Mouse (Mus musculus) embryonic facial prominence, embryonic 12.5 days (tissue): Measurements from ENCODE around the gene Lgi1. TPM values are rescaled to one million over a fixed set of nuclear protein-coding genes. Genes with fewer than 3 reads are reported as not detected.

Experiments
- ATAC-seq: fragments of 200-750 bp; cut with Nextera tagmentation; 2 replicates; pipeline ENCODE4 v1.8.0; 2017; ENCODE audit not compliant: insufficient number of reproducible peaks, insufficient read depth, low FRiP score, low TSS enrichment
- H3K27ac ChIP-seq: fragments of 300-500 bp; sonication (generic); 2 replicates; pipeline ENCODE4 v1.5.1; 2016; ENCODE audit warnings: mild to moderate bottlenecking
- H3K27me3 ChIP-seq: fragments of 300-500 bp; sonication (generic); 2 replicates; pipeline ENCODE4 v1.6.1; 2016; ENCODE audit warnings: mild to moderate bottlenecking, moderate library complexity
- H3K36me3 ChIP-seq: fragments of 300-500 bp; sonication (generic); 2 replicates; pipeline ENCODE4 v1.6.1; 2016; ENCODE audit warnings: mild to moderate bottlenecking
- H3K4me1 ChIP-seq: fragments of 300-500 bp; sonication (generic); 2 replicates; pipeline ENCODE4 v1.6.1; 2016
- H3K4me2 ChIP-seq: fragments of 300-500 bp; sonication (generic); replicated peaks from 2 replicates; pipeline ENCODE4 v1.6.1; 2016; ENCODE audit warnings: mild to moderate bottlenecking, moderate library complexity
- H3K4me3 ChIP-seq: fragments of 300-500 bp; sonication (generic); 2 replicates; pipeline ENCODE4 v1.5.1; 2016; ENCODE audit warnings: mild to moderate bottlenecking
- H3K9ac ChIP-seq: fragments of 300-500 bp; sonication (generic); 2 replicates; pipeline ENCODE4 v1.6.1; 2016; ENCODE audit warnings: mild to moderate bottlenecking, moderate library complexity
- H3K9me3 ChIP-seq: fragments of 300-500 bp; sonication (generic); 2 replicates; pipeline ENCODE4 v1.6.1; 2016; ENCODE audit warnings: mild to moderate bottlenecking, moderate library complexity
- WGBS: fragments of 180-500 bp; shearing (Covaris S2); methylation state at CpG from one replicate; pipeline ENCODE4 v1.1.7; 2016; 5-methylcytosine and 5-hydroxymethylcytosine counted together
- polyA plus RNA-seq: library from polyadenylated mRNA; unstranded; fragments of >200 nt; fragmentation: Nextera tagmentation; extraction: Ambion mirVana; gene quantifications from 2 replicates; pipeline ENCODE4 v1.2.1, GENCODE M21; 2016

Gene Lgi1
- polyA plus RNA-seq, 1 experiment from 2014 or later, result 2.3 TPM

DNA sequence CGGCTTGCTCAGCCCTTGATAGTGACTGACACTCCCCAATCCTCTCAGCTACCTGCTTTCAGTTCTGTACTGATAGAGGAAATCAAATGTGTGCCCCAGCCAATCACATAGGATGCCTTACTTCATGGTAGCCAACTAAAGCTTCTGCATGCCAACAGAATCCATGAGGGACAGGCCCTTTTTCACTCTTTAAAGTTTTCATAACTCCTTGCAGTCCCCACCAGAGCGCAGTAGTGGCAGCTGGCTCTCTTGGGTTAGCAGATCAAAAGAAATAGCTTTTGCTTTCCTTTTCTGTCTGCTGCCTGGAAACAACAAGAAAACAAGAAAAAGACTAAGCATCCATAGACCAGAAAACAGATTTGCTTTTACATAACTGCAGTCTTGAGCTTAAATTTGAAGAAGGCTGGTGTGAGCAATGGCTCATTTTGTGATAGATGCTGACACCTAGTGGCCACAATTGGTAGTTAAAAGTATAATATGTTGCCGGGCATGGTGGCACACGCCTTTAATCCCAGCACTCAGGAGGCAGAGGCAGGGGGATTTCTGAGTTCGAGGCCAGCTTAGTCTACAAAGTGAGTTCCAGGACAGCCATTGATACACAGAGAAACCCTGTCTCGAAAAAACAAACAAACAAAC, 88.3 kb downstream of the Lgi1 start:
- WGBS, result 41% methylated on average over 6 of the region's 6 CpGs
- ATAC-seq, result no peak
- Histone ChIP-seq H3K9ac (no peak overlapping the region), H3K27me3 (no peaks in the 10 kb centered on the region), H3K9me3 (no peaks in the 10 kb centered on the region), H3K36me3 (no peaks in the 10 kb centered on the region), H3K4me1 (no peaks in the 10 kb centered on the region), H3K4me2 (no peak overlapping the region), H3K27ac (no peak overlapping the region), H3K4me3 (no peak overlapping the region)

GRCm38 (mm10) chr19:38354279-38354678, 89.9 kb downstream of the Lgi1 start:
- H3K4me2 ChIP-seq, result no peak overlapping the region
- no peaks in the 10 kb centered on the region for H3K36me3 ChIP-seq
- H3K4me3 ChIP-seq, result no peak overlapping the region
- no peak for ATAC-seq
- H3K9ac ChIP-seq, result no peak overlapping the region
- 97% methylated on average over 1 of the region's 1 CpGs for WGBS
- H3K27me3 ChIP-seq, result no peaks in the 10 kb centered on the region
- no peaks in the 10 kb centered on the region for H3K9me3 ChIP-seq
- H3K27ac ChIP-seq, result no peak overlapping the region
- H3K4me1 ChIP-seq, result no peaks in the 10 kb centered on the region

DNA sequence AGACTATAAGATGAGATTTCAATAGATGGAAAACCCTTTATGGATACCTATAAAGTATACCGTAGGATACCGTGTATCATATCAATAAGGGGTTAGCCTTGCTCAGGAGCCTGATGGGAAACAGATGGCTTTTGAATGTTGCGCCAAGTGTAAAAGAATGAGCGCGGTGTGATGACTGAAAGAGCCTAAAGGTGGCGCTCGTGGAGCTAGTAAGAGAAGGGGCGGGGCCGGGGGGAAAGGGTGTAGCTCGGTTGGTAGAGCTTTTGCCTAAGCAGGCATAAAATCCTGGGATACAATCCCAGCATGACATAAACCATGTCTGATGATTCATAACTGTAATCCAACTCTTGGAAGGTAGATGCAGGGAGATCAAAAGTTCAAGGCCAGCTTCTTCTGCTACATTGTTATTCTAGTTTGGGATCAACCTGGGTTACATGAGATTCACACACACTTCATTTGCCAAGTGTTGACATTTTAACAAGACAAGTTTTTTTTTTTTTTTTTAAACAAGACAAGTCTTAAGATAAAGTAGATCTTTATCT, 90.6 kb downstream of the Lgi1 start:
- Histone ChIP-seq H3K4me1 (no peaks in the 10 kb centered on the region), H3K9ac (no peak overlapping the region), H3K36me3 (no peaks in the 10 kb centered on the region), H3K9me3 (no peaks in the 10 kb centered on the region), H3K27me3 (no peaks in the 10 kb centered on the region), H3K4me3 (no peak overlapping the region), H3K27ac (no peak overlapping the region), H3K4me2 (no peak overlapping the region)
- 72% methylated on average over 10 of the region's 10 CpGs for WGBS
- no peak for ATAC-seq

GRCm38 (mm10) chr19:38356211-38356828, 92.0 kb downstream of the Lgi1 start:
- Histone ChIP-seq H3K9ac (no peak overlapping the region), H3K4me3 (no peak overlapping the region), H3K27ac (no peak overlapping the region), H3K9me3 (no peaks in the 10 kb centered on the region), H3K36me3 (no peaks in the 10 kb centered on the region), H3K4me1 (no peaks in the 10 kb centered on the region), H3K27me3 (no peaks in the 10 kb centered on the region), H3K4me2 (no peak overlapping the region)
- WGBS, result 70% methylated on average over 8 of the region's 8 CpGs
- ATAC-seq, result no peak

DNA sequence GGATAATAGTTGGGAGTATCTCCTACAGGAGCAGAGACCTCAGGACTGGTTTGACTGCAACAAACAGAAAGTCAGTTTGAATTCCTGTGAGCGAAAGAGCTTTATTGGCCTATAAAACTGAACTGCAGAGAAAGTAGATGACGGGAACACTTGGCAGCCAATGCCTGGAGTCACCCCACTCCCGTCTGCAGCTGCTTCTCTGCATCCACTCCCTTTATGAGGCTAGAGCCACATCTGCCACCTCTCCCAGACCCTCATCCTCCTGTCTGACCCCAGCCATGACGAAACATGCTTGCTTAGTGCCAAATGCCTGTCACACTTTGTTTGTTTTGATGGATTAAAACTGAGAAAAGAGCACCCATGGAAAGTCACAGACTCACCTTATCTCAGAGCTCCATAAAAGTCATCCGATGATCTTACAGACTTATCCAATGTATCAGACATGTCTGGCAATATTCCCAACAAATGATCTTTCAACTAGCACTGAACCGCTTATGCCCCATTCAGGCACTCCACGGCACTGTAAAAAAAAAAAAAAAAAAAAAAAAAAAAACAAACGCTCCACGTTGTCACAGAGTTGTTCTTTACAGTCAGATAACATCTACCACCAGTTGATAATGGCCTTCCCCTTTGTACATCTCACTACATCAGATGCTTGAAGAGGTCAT, 93.8 kb downstream of the Lgi1 start:
- no peak overlapping the region for H3K4me2 ChIP-seq
- no peak overlapping the region for H3K27ac ChIP-seq
- ATAC-seq, result no peak
- no peaks in the 10 kb centered on the region for H3K9me3 ChIP-seq
- H3K9ac ChIP-seq, result no peak overlapping the region
- no peak overlapping the region for H3K4me3 ChIP-seq
- H3K36me3 ChIP-seq, result no peaks in the 10 kb centered on the region
- no peaks in the 10 kb centered on the region for H3K27me3 ChIP-seq
- H3K4me1 ChIP-seq, result no peaks in the 10 kb centered on the region
- WGBS, result 75% methylated on average over 9 of the region's 9 CpGs

- Histone ChIP-seq H3K4me1 (peaks cover 4% of the 10 kb centered on the region; the same call in 1 of the 2 replicates), H3K9me3 (no peaks in the 10 kb centered on the region), H3K9ac (no peak overlapping the region), H3K4me3 (no peak overlapping the region), H3K36me3 (no peaks in the 10 kb centered on the region), H3K27me3 (no peaks in the 10 kb centered on the region), H3K4me2 (no peak overlapping the region), H3K27ac (no peak overlapping the region)
- WGBS, result 78% methylated on average over 1 of the region's 1 CpGs
- ATAC-seq, result no peak
Observed at GRCm38 (mm10) chr19:38359287-38359686, 95.0 kb downstream of the Lgi1 start.

Other genes starting within 250 kb of the Lgi1 start
- gene Myof, start 221.0 kb upstream of the Lgi1 start, polyA plus RNA-seq, result 13.5 and 15.0 TPM in 2 replicates
- 23.8 and 26.7 TPM in 2 replicates for gene Cep55, start 209.5 kb upstream of the Lgi1 start, polyA plus RNA-seq
- gene Ffar4, start 167.5 kb upstream of the Lgi1 start, polyA plus RNA-seq, result not detected in 2 replicates
- 2.3 and 2.5 TPM in 2 replicates for gene Rbp4, start 139.3 kb upstream of the Lgi1 start, polyA plus RNA-seq
- not detected in 2 replicates for gene Pde6c, start 131.8 kb upstream of the Lgi1 start, polyA plus RNA-seq
- gene Fra10ac1, start 40.4 kb upstream of the Lgi1 start, polyA plus RNA-seq, result 48.3 and 49.3 TPM in 2 replicates
- gene Slc35g1, start 131.4 kb downstream of the Lgi1 start, polyA plus RNA-seq, result 3.4 and 3.6 TPM in 2 replicates
- 4.7 and 5.7 TPM in 2 replicates for gene Plce1, start 216.6 kb downstream of the Lgi1 start, polyA plus RNA-seq